21 mouse cellular contexts compared by ENCODE assay signal in the genomic region with DNA sequence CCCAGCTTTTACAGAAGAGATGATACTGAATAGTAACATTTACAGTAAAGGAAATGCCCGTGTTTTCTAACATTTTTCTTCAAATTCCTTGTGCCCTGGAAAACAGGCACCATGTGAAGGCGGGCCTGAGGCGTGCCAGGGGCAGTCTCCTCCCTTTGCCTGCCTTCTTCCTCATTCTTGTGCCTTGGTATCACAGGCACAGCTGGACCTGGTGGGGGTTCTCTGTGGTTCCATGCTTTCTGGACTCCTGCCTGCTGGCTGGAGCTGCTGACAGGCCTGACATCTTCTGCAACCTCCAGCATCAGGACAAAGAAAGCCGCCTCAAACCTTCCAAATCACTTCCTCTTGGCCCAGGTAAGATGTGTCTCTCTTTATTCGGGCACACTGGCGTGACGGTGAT. TPM values are rescaled to one million over a fixed set of nuclear protein-coding genes. Genes with fewer than 3 reads are reported as not detected.
DNase-seq lines count a peak whose midpoint lies in the region; ATAC-seq and TF ChIP-seq lines count a peak whose summit lies in the region.
"Had no signal": no experiment of that assay in that cellular context is flagged by ENCODE, and none has a peak within 500 bp of the region (broad histone marks: within the 10 kb centered on the region; RNA-seq: fewer than 3 reads in every experiment).

No protein-coding gene starts in this region.

- no peak overlapping the region for H3K27ac ChIP-seq in embryonic facial prominence, embryonic 14.5 days (replicated peaks; ENCODE audit: low read depth, low read length)
- H3K27ac ChIP-seq in embryonic facial prominence, embryonic 10.5 days (replicated peaks): no peak overlapping the region
- H3K27ac ChIP-seq in lung, postnatal 0 days (ENCODE audit: low read length): no peak overlapping the region
- H3K27ac ChIP-seq in hindbrain, embryonic 14.5 days: no peak overlapping the region
- H3K27ac ChIP-seq: hindbrain, embryonic 12.5 days; left cerebral cortex, adult 2 months; midbrain, embryonic 15.5 days had no signal

- TF ChIP-seq CTCF in lung, postnatal 0 days (IDR thresholded peaks at IDR 0.05): no peak
- no peak for TF ChIP-seq CTCF in lung, adult 2 months (IDR thresholded peaks at IDR 0.05; ENCODE audit: insufficient read depth, low read length)

- no peak overlapping the region for H3K4me2 ChIP-seq in embryonic facial prominence, embryonic 14.5 days (ENCODE audit: low read depth, low read length)
- no peak overlapping the region for H3K4me2 ChIP-seq in lung, postnatal 0 days (replicated peaks; ENCODE audit: low read depth, low read length)
- no peak overlapping the region for H3K4me2 ChIP-seq in hindbrain, embryonic 14.5 days (replicated peaks)
- H3K4me2 ChIP-seq: hindbrain, embryonic 12.5 days; midbrain, embryonic 15.5 days had no signal

- no peak overlapping the region for H3K4me3 ChIP-seq in embryonic facial prominence, embryonic 14.5 days (ENCODE audit: low read depth, low read length)
- no peak overlapping the region for H3K4me3 ChIP-seq in embryonic facial prominence, embryonic 10.5 days
- H3K4me3 ChIP-seq in lung, postnatal 0 days (ENCODE audit: low read depth, low read length): no peak overlapping the region
- H3K4me3 ChIP-seq in lung, adult 2 months (replicated peaks; ENCODE audit: extremely low read depth, low read depth, low read length): no peak overlapping the region
- H3K4me3 ChIP-seq in hindbrain, embryonic 14.5 days (replicated peaks; ENCODE audit: low read length): no peak overlapping the region
- H3K4me3 ChIP-seq: hindbrain, embryonic 12.5 days; left cerebral cortex, adult 2 months; midbrain, embryonic 15.5 days had no signal

- TF ChIP-seq EP300 in lung, postnatal 0 days (IDR thresholded peaks at IDR 0.05): no peak

- no peak for TF ChIP-seq POLR2A in lung, adult 2 months (IDR thresholded peaks at IDR 0.05; ENCODE audit: borderline replicate concordance, extremely low read depth, low read depth, low read length)

- 74% methylated on average over 7 of the region's 7 CpGs for WGBS in embryonic facial prominence, embryonic 14.5 days
- 80% methylated on average over 7 of the region's 7 CpGs for WGBS in embryonic facial prominence, embryonic 10.5 days
- WGBS in lung, postnatal 0 days: 69% methylated on average over 7 of the region's 7 CpGs
- 60% methylated on average over 7 of the region's 7 CpGs for WGBS in lung, adult 2 months
- 79% methylated on average over 7 of the region's 7 CpGs for WGBS in hindbrain, embryonic 14.5 days

- intact Hi-C loops in heart, postnatal 25 days (cut with DNase I): no loop called here

- DNase-seq in embryonic facial prominence, embryonic 14.5 days (ENCODE audit: low spot score): peak; percentile 10
- DNase-seq in embryonic facial prominence, embryonic 10.5 days (ENCODE audit: low spot score): no peak
- peak; percentile 34 for DNase-seq in lung, postnatal 0 days (ENCODE audit: low spot score)
- DNase-seq in lung, adult 2 months: no peak
- peak; percentile 4 for DNase-seq in heart, postnatal 25 days (ENCODE audit: low spot score)
- peak; percentile 52 for DNase-seq in ovary, postnatal 36 days (ENCODE audit: low spot score)
- DNase-seq in hindbrain, embryonic 14.5 days (ENCODE audit: low spot score): no peak
- DNase-seq: cerebellum, adult 11 months; kidney, adult 2 months; liver; spleen, adult 18-20 months had no signal

- no peaks in the 10 kb centered on the region for H3K27me3 ChIP-seq in embryonic facial prominence, embryonic 14.5 days (replicated peaks; ENCODE audit: control insufficient read depth, insufficient read depth, low read length)
- no peaks in the 10 kb centered on the region for H3K27me3 ChIP-seq in embryonic facial prominence, embryonic 10.5 days (replicated peaks; ENCODE audit: low read depth, poor library complexity, severe bottlenecking)
- no peaks in the 10 kb centered on the region for H3K27me3 ChIP-seq in lung, postnatal 0 days (replicated peaks; ENCODE audit: insufficient read depth, low read length)
- no peaks in the 10 kb centered on the region for H3K27me3 ChIP-seq in hindbrain, embryonic 14.5 days (ENCODE audit: control insufficient read depth, insufficient read depth, low read length)
- H3K27me3 ChIP-seq: hindbrain, embryonic 12.5 days; midbrain, embryonic 15.5 days had no signal

- no peak for ATAC-seq in embryonic facial prominence, embryonic 14.5 days (ENCODE audit: low read depth)
- ATAC-seq in lung, postnatal 0 days: no peak
- no peak for ATAC-seq in inflammation-experienced regulatory T-cells, adult 6 months
- ATAC-seq in hindbrain, embryonic 14.5 days (ENCODE audit: low FRiP score): no peak
- ATAC-seq: midbrain, embryonic 15.5 days had no signal

- H3K4me1 ChIP-seq in embryonic facial prominence, embryonic 14.5 days (ENCODE audit: control insufficient read depth, insufficient read depth, low read length): no peaks in the 10 kb centered on the region
- no peaks in the 10 kb centered on the region for H3K4me1 ChIP-seq in embryonic facial prominence, embryonic 10.5 days
- no peaks in the 10 kb centered on the region for H3K4me1 ChIP-seq in lung, postnatal 0 days (ENCODE audit: insufficient read depth, low read depth, low read length)
- H3K4me1 ChIP-seq in lung, adult 2 months (ENCODE audit: control insufficient read depth, insufficient read depth, low read length): no peaks in the 10 kb centered on the region
- no peaks in the 10 kb centered on the region for H3K4me1 ChIP-seq in hindbrain, embryonic 14.5 days (replicated peaks; ENCODE audit: control insufficient read depth, insufficient read depth, low read length)
- H3K4me1 ChIP-seq: hindbrain, embryonic 12.5 days; midbrain, embryonic 15.5 days had no signal

- no peak overlapping the region for H3K9ac ChIP-seq in embryonic facial prominence, embryonic 14.5 days (ENCODE audit: low read depth, low read length)
- no peak overlapping the region for H3K9ac ChIP-seq in lung, postnatal 0 days (replicated peaks; ENCODE audit: low read depth)
- no peak overlapping the region for H3K9ac ChIP-seq in hindbrain, embryonic 14.5 days
- H3K9ac ChIP-seq: hindbrain, embryonic 12.5 days; midbrain, embryonic 15.5 days had no signal

- H3K9me3 ChIP-seq in embryonic facial prominence, embryonic 14.5 days (ENCODE audit: control insufficient read depth, low read length): no peaks in the 10 kb centered on the region
- peaks cover 4% of the 10 kb centered on the region; the same call in 1 of the 2 replicates for H3K9me3 ChIP-seq in embryonic facial prominence, embryonic 10.5 days
- no peaks in the 10 kb centered on the region for H3K9me3 ChIP-seq in lung, postnatal 0 days (ENCODE audit: low read length)
- H3K9me3 ChIP-seq in hindbrain, embryonic 14.5 days (ENCODE audit: control insufficient read depth, low read length): no peaks in the 10 kb centered on the region
- H3K9me3 ChIP-seq: midbrain, embryonic 15.5 days had no signal

- no peaks in the 10 kb centered on the region for H3K36me3 ChIP-seq in embryonic facial prominence, embryonic 14.5 days (ENCODE audit: control insufficient read depth, insufficient read depth, low read length)
- H3K36me3 ChIP-seq in embryonic facial prominence, embryonic 10.5 days (replicated peaks): no peaks in the 10 kb centered on the region
- H3K36me3 ChIP-seq in lung, postnatal 0 days (ENCODE audit: insufficient read depth, low read length): no peaks in the 10 kb centered on the region
- no peaks in the 10 kb centered on the region for H3K36me3 ChIP-seq in hindbrain, embryonic 14.5 days (replicated peaks; ENCODE audit: control insufficient read depth, insufficient read depth)
- H3K36me3 ChIP-seq: hindbrain, embryonic 12.5 days; midbrain, embryonic 15.5 days had no signal

RNA-seq across cellular contexts. Expression of a gene that starts 4.0 kb away (rescaled TPM):
- 0.21 TPM in 1 of 2 replicates, not detected in the other for polyA plus RNA-seq in embryonic facial prominence, embryonic 14.5 days (2014; fragmentation: Nextera tagmentation; extraction: Ambion mirVana)
- polyA plus RNA-seq in embryonic facial prominence, embryonic 10.5 days (2016; fragmentation: Nextera tagmentation; extraction: Ambion mirVana): not detected in 2 replicates
- polyA plus RNA-seq in lung, postnatal 0 days (2015; fragmentation: Nextera tagmentation; extraction: Ambion mirVana): not detected in 2 replicates
- not detected in 2 replicates for polyA plus RNA-seq in lung, adult 2 months (2012; rRNA removed)
- total RNA-seq in heart, postnatal 25 days (2021): not detected
- not detected for polyA plus RNA-seq in inflammation-experienced regulatory T-cells, adult 6 months (2017; shearing (Covaris generic))
- 0.48 TPM in 1 of 2 replicates, not detected in the other for polyA plus RNA-seq in hindbrain, embryonic 14.5 days (2014; fragmentation: Nextera tagmentation; extraction: Ambion mirVana)
- total RNA-seq: gastrocnemius, postnatal 4 days; layer of hippocampus, adult 18-20 months; left cerebral cortex, adult 2 months had no signal
- polyA plus RNA-seq: C2C12; frontal cortex, adult 2 months; hindbrain, embryonic 12.5 days; kidney, adult 2 months; lung, embryonic 16.5 days; neural tube, embryonic 11.5 days had no signal

RNA-seq across cellular contexts. Expression of a gene that starts 10.2 kb away (rescaled TPM):
- 0.15 and 0.16 TPM in 2 replicates for polyA plus RNA-seq in embryonic facial prominence, embryonic 14.5 days (2014; fragmentation: Nextera tagmentation; extraction: Ambion mirVana)
- polyA plus RNA-seq in embryonic facial prominence, embryonic 10.5 days (2016; fragmentation: Nextera tagmentation; extraction: Ambion mirVana): 0.09 and 0.34 TPM in 2 replicates
- 0.19 and 0.39 TPM in 2 replicates for polyA plus RNA-seq in lung, postnatal 0 days (2015; fragmentation: Nextera tagmentation; extraction: Ambion mirVana)
- polyA plus RNA-seq in lung, adult 2 months (2012; rRNA removed): 0.53 and 0.70 TPM in 2 replicates
- under 1 TPM; 0.31 to 0.36 TPM for total RNA-seq in heart, postnatal 25 days (2021)
- polyA plus RNA-seq in inflammation-experienced regulatory T-cells, adult 6 months (2017; shearing (Covaris generic)): 1 to 10 TPM in 1 of 3 experiments, under 1 TPM in 1, not detected in 1; 0.54 to 1.2 TPM
- polyA plus RNA-seq in hindbrain, embryonic 14.5 days (2014; fragmentation: Nextera tagmentation; extraction: Ambion mirVana): 0.25 and 0.35 TPM in 2 replicates

RNA-seq across cellular contexts. Expression of a gene that starts 10.5 kb away (rescaled TPM):
- 6.1 and 7.7 TPM in 2 replicates for polyA plus RNA-seq in embryonic facial prominence, embryonic 14.5 days (2014; fragmentation: Nextera tagmentation; extraction: Ambion mirVana)
- polyA plus RNA-seq in embryonic facial prominence, embryonic 10.5 days (2016; fragmentation: Nextera tagmentation; extraction: Ambion mirVana): 0.94 and 1.2 TPM in 2 replicates
- 26.8 and 29.3 TPM in 2 replicates for polyA plus RNA-seq in lung, postnatal 0 days (2015; fragmentation: Nextera tagmentation; extraction: Ambion mirVana)
- polyA plus RNA-seq in lung, adult 2 months (2012; rRNA removed): 10.1 and 17.4 TPM in 2 replicates
- total RNA-seq in heart, postnatal 25 days (2021): 1 to 10 TPM; 1.3 to 1.4 TPM
- polyA plus RNA-seq in inflammation-experienced regulatory T-cells, adult 6 months (2017; shearing (Covaris generic)): 1 to 10 TPM; 6.3 to 9.2 (median 8.1) TPM
- polyA plus RNA-seq in hindbrain, embryonic 14.5 days (2014; fragmentation: Nextera tagmentation; extraction: Ambion mirVana): 18.6 and 19.2 TPM in 2 replicates

RNA-seq across cellular contexts. Expression of a gene that starts 36.6 kb away (rescaled TPM):
- polyA plus RNA-seq in embryonic facial prominence, embryonic 14.5 days (2014; fragmentation: Nextera tagmentation; extraction: Ambion mirVana): 61.3 and 63.3 TPM in 2 replicates
- polyA plus RNA-seq in embryonic facial prominence, embryonic 10.5 days (2016; fragmentation: Nextera tagmentation; extraction: Ambion mirVana): 62.5 and 68.9 TPM in 2 replicates
- 76.0 and 79.4 TPM in 2 replicates for polyA plus RNA-seq in lung, postnatal 0 days (2015; fragmentation: Nextera tagmentation; extraction: Ambion mirVana)
- 30.6 and 33.1 TPM in 2 replicates for polyA plus RNA-seq in lung, adult 2 months (2012; rRNA removed)
- total RNA-seq in heart, postnatal 25 days (2021): 10 to 100 TPM; 29.0 to 29.5 TPM
- 100 to 1,000 TPM in 2 of 3 experiments, 10 to 100 TPM in 1; 89.4 to 111 (median 104) TPM for polyA plus RNA-seq in inflammation-experienced regulatory T-cells, adult 6 months (2017; shearing (Covaris generic))
- polyA plus RNA-seq in hindbrain, embryonic 14.5 days (2014; fragmentation: Nextera tagmentation; extraction: Ambion mirVana): 96.7 and 120 TPM in 2 replicates

RNA-seq across cellular contexts. Expression of a gene that starts 38.4 kb away (rescaled TPM):
- 300 and 330 TPM in 2 replicates for polyA plus RNA-seq in embryonic facial prominence, embryonic 14.5 days (2014; fragmentation: Nextera tagmentation; extraction: Ambion mirVana)
- polyA plus RNA-seq in embryonic facial prominence, embryonic 10.5 days (2016; fragmentation: Nextera tagmentation; extraction: Ambion mirVana): 312 and 315 TPM in 2 replicates
- 235 and 252 TPM in 2 replicates for polyA plus RNA-seq in lung, postnatal 0 days (2015; fragmentation: Nextera tagmentation; extraction: Ambion mirVana)
- 91.0 and 114 TPM in 2 replicates for polyA plus RNA-seq in lung, adult 2 months (2012; rRNA removed)
- 100 to 1,000 TPM; 709 to 741 TPM for total RNA-seq in heart, postnatal 25 days (2021)
- 100 to 1,000 TPM; 142 to 204 (median 178) TPM for polyA plus RNA-seq in inflammation-experienced regulatory T-cells, adult 6 months (2017; shearing (Covaris generic))
- 279 and 295 TPM in 2 replicates for polyA plus RNA-seq in hindbrain, embryonic 14.5 days (2014; fragmentation: Nextera tagmentation; extraction: Ambion mirVana)

Comparison
In these comparisons a context has a peak if more than half of its experiments do, and no peak if none do; other contexts are left out.
1. DNase-seq: peak in embryonic facial prominence, embryonic 14.5 days (single experiment), lung, postnatal 0 days (single experiment), heart, postnatal 25 days (single experiment) and ovary, postnatal 36 days (single experiment); none in embryonic facial prominence, embryonic 10.5 days (single experiment), lung, adult 2 months (single experiment) and hindbrain, embryonic 14.5 days (single experiment).